Mouse (Mus musculus): ENCODE data around the gene Dazap1.

Dazap1 gene

DNA sequence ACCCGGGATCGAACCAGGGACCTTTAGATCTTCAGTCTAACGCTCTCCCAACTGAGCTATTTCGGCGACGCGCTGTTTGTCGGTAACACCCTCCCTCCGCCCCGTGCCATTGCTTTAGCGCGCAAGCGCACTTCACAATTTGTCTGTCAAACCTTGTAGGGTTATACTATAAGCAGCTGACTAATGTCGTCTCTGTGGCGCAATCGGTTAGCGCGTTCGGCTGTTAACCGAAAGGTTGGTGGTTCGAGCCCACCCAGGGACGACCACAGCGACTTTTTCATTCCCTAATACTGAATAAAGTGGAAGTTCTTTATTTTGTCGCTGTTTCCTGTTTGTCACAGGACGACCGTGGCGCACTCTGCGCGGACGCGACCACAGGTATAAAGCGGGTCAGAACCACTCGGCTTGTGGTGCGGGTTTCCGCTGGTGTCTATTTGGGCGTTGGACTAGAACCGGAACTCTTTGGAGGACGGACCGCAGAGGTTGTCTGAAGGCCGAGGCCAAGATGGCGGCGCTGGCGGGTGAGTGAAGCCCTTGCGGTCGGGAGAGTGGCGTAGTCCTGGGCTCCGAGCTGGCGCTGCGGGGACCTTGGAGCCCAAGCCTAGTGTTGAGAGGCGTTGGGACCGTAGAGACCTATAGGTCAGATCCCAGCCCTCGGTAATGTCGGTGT lies 12.2 kb upstream of the Dazap1 start, which contains the start of gene Ndufs7:
Gene Ndufs7 (plus strand): TSS at position 151 of the 670 bp plus-strand sequence.
- DNase-seq (ENCODE audit: low spot score in 2 of 2), result peak; percentile 94 to 95

DNA sequence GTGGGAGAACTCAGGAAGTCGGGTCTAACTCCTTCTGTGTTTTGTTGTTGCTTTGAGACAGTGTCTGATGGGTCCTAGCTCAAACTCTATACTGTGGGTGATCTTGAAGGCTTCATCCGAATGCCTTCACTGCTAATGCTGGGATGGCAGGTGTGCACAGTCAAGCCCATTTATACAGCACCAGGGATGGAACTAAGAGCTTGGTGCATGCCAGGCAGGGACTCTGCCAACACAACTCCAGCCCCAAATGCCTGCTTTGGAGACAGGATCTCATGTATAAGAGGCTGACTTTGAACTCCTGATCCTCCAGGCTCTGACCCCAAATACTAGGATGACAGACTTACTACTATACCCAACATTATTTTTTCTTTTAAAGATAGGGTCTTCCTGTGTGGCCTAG lies 11.2 kb upstream of the Dazap1 start:
- no peak for DNase-seq (ENCODE audit: low spot score in 2 of 2)

DNA sequence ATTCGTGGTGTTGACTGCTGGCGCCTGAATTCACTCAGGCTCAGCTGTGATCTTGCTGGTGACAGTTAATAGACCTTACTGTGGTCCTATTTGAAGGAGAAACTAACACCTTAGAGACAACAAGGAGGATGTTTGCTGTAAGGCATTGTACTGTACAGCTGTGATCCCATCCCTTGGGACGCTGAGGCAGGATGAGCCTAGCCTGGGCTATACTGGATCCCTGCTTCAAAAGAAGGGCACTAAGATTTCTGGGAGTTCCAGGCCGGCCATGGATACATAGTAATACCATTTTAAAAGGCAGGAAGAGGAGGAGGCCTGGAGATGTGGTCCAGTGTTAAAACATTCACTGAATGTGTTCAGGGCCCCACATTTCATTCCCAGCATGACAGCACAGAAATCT lies 10.7 kb upstream of the Dazap1 start:
- no peak for DNase-seq (ENCODE audit: low spot score in 2 of 2)

- DNase-seq (ENCODE audit: low spot score in 2 of 2), result no peak
Measured at GRCm38 (mm10) chr10:80252011-80252410, 9.3 kb upstream of the Dazap1 start.

DNA sequence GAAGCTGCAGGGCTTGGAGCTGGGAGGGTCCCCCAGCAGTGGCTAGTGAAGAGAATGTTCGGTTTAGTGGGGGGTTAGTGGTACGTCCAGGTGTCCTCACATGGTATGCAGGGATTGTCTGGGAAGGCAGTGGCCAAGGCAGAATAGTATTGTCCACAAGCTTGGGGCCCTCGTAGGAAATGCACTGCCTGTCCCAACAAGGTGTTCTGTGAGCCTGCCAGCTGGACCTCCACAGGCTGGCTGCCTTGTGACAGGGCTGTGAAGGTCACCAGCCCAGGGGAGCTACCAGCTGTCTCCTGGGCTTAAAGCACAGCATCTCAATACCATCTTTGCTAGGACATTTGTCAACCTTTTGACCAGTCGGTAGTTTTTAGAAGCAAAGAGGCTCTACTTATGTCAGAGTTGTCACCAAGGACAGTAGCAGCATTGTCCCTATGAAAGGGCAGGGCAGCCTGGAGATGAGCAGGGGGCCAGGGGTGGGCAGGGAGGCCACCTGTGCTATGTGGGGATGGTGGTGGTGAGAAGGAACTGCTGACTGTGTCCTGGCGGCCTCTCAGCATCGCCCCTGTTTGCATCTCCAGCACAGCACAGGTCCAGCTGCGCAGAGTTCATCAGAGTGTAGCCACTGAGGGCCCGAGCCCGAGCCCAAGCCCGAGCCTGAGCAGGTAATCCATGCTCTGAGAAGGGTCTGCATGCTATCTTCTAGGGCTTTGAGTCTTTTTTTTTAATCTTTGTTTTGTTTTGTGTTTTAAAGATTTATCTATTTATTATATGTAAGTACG lies 8.6 kb upstream of the Dazap1 start:
- no peak for DNase-seq (ENCODE audit: low spot score in 2 of 2)

GRCm38 (mm10) chr10:80253551-80253950 lies 7.7 kb upstream of the Dazap1 start:
- DNase-seq (ENCODE audit: low spot score in 2 of 2), result no peak

GRCm38 (mm10) chr10:80254331-80255297 lies 6.7 kb upstream of the Dazap1 start:
- DNase-seq (ENCODE audit: low spot score in 2 of 2), result no peak

DNA sequence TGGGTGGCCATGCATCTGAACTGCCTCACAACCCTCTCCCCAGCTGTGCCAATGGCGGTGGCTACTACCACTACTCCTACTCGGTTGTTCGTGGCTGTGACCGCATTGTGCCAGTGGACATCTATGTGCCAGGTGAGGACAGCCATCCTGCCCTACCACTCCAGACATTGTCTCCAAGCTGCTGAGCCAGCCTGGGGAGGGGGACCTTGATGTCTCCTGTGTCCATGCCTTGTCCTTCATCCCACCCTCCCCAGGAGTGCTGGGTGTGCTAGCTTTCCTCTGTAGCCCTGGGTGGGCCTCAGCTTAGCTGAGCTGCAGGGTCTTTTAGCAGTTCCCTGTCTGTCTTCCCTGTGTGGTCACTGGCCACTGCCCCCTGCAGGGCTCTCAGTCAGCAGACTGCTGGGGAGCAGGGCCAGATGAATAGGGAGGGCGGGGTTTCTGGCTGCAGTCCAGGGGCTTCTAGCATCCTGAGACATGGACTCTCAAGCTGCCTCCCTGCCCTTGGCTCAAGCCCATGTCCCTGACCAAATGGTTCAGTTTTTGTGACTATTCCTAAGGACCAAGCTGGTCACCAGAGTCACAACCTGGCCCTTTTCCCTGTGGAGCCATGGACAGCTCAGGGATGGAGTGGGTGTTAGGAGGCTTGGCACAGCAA lies 5.3 kb upstream of the Dazap1 start:
- no peak for DNase-seq (ENCODE audit: low spot score in 2 of 2)

- DNase-seq (ENCODE audit: low spot score in 2 of 2), result no peak
Measured at GRCm38 (mm10) chr10:80257936-80258335, 3.4 kb upstream of the Dazap1 start.

DNA sequence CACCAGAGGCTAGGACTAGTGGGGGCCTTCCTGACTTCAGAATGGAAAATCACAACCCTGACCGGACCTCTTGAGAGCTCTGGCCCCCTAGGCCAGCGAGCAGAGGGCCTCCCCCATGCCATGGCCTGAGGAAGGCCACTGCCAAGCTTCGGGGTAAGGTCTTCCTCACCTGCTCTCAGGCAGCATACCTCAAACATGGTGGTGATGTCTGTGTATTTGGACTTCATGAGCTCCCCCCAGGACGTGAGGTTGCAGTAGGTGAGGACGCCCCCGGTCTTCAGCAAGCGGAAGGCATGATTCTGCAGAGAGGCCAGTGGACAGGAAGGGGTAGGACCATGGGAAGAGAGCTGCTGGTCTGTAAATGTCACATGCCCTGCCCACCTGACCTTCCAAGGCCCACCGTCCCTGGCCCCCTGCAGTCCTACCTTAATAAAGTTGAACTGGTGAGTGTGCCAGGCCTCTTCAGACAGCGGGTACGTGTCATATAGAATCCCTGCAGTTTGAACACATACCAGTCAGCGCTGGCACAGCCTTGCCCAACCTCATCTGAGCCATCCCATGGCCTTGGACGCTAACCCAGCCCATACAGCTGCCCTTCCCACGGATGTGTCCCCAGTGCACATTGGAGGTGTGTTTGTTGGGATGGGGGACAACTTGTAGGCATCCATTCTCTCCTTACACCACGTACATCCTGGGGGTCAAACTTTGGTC lies 2.4 kb upstream of the Dazap1 start:
- no peak for DNase-seq (ENCODE audit: low spot score in 2 of 2)

GRCm38 (mm10) chr10:80259463-80259805 lies 1.9 kb upstream of the Dazap1 start:
- no peak for DNase-seq (ENCODE audit: low spot score in 2 of 2)

GRCm38 (mm10) chr10:80259861-80260641 lies 1.2 kb upstream of the Dazap1 start:
- peak; percentile 87 to 89 for DNase-seq (ENCODE audit: low spot score in 2 of 2)

DNA sequence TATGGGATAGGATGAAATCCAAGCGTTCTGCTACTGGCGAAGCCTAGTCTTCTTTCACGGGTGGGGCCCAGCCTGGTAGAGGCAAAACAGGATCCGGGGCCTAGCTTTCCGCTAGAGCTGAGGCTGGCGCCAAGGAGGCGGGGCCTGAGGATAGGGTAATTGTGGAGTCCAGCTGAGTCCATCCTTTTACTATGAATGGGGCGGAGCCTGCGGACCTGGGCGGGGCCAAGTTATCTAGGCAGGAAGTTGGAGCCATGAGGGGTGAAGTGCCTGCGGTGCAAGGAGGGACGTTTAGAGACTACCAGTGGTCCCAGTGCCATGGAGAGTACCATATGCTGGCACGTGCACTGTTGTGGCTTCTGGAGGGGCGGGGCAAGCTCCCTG lies 291 bp downstream of the Dazap1 start:
- DNase-seq (ENCODE audit: low spot score in 2 of 2), result peak; percentile 93 to 94

DNA sequence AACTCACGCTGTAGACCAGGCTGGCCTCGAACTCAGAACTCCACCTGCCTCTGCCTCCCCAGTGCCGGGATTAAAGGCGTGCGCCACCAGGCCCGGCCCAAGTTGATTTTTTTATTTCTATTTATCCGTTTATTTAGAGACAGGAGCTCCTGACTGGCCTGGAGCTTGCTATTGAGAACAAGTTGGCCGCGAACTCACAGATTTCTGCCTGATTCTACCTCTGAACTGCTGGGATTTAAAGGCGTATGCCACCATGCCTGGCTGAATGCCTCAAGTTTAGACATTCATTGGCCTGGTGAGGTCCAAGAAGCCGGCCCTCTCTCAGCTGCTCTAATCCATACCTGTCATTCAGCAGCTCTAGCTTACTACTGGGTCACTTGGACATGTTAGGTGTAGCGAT lies 883 bp downstream of the Dazap1 start:
- no peak for DNase-seq (ENCODE audit: low spot score in 2 of 2)

DNA sequence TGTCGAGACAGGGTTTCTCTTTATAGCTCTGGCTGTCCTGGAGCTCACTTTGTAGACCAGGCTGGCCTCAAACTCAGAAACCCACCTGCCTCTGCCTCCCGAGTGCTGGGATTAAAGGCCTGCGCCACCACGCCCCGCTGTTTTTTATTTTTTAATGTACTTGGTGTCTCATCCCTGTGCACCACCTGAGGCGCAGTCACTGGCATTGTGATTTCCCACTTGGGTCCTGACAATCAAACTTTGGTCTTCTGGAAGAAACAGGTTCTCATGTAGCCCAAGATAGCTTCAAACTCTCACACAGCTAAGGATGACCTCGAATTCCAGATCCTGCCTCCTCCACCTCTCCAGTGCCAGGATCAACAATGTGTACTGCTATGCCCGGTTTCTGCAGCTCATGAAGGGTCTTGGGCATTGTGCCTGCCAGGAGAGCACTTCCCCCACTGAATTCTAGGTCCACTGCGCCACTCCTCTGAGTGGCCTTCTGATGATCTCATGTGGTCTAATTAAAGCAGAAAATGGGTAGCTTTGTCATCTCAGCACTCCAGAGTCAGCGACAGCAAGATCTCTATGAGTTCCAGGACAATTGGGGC lies 1.6 kb downstream of the Dazap1 start:
- no peak for DNase-seq (ENCODE audit: low spot score in 2 of 2)

- DNase-seq (ENCODE audit: low spot score in 2 of 2), result peak; percentile 99
Measured at GRCm38 (mm10) chr10:80264341-80265148, 3.3 kb downstream of the Dazap1 start.

- no peak for DNase-seq (ENCODE audit: low spot score in 2 of 2)
Measured at GRCm38 (mm10) chr10:80265149-80265486, 3.8 kb downstream of the Dazap1 start.

DNA sequence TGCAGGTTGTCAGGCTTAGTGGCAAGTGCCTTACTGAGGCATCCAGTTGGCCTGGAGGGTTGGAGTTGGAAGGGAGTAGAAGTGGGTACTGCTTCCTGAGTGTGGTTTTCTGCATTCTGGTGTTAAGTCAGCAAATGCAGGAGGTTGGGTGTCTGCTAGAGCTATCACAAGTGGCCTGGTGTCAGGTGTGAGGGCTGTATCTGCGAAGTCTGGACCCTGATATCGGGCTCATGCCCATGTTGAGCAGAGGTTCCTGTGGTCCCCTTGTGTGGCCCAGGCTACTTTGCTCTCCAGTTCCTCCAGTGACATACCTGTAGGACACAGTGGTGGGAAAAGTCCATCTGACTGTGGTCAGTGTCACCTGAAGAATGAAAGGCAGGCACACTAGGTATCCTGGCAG lies 8.8 kb downstream of the Dazap1 start:
- DNase-seq (ENCODE audit: low spot score in 2 of 2), result no peak

- no peak for DNase-seq (ENCODE audit: low spot score in 2 of 2)
Measured at GRCm38 (mm10) chr10:80270734-80271181, 9.5 kb downstream of the Dazap1 start.
